Mouse (Mus musculus) E14TG2a.4 (cell line): ENCODE measurements around the gene Atl3.

Source experiments
- H3K27me3 ChIP-seq: 2 replicates; pipeline ENCODE4 v1.6.1; 2014; ENCODE audit warnings: low read length, control low read depth; ENCODE audit not compliant: insufficient read depth
- H3K36me3 ChIP-seq: 2 replicates; pipeline ENCODE4 v1.6.1; 2014; ENCODE audit warnings: low read length, control low read depth; ENCODE audit not compliant: insufficient read depth
- H3K4me1 ChIP-seq: replicated peaks from 2 replicates; pipeline ENCODE4 v1.6.1; 2014; ENCODE audit warnings: low read depth, low read length, control low read depth
- H3K4me3 ChIP-seq: replicated peaks from 2 replicates; pipeline ENCODE4 v1.5.1; 2014; ENCODE audit warnings: mild to moderate bottlenecking, low read length
- H3K9me3 ChIP-seq: 2 replicates; pipeline ENCODE4 v1.6.1; 2014; ENCODE audit warnings: low read length, control low read depth
- CTCF ChIP-seq: conservative IDR thresholded peaks from 2 replicates; pipeline ENCODE4 v1.5.1; 2014; ENCODE audit warnings: low read length
- NANOG ChIP-seq: IDR thresholded peaks from 2 replicates; pipeline ENCODE4 v1.6.1; 2014; ENCODE audit warnings: borderline replicate concordance, low read length, mixed read lengths
- POU5F1 ChIP-seq: IDR thresholded peaks from 2 replicates; pipeline ENCODE4 v1.6.1; 2014; ENCODE audit warnings: low read length, borderline replicate concordance

The Atl3 gene

GRCm38 (mm10) chr19:7516437-7516836 lies 22.6 kb downstream of the Atl3 start:
- Histone ChIP-seq H3K4me3 (no peak overlapping the region), H3K4me1 (peaks cover 30% of the 10 kb centered on the region), H3K36me3 (peaks cover 55% of the 10 kb centered on the region), H3K9me3 (no peaks in the 10 kb centered on the region), H3K27me3 (no peaks in the 10 kb centered on the region)
- no peak for TF ChIP-seq CTCF

GRCm38 (mm10) chr19:7521619-7522018 lies 27.8 kb downstream of the Atl3 start:
- Histone ChIP-seq H3K9me3 (no peaks in the 10 kb centered on the region), H3K4me1 (peaks cover 15% of the 10 kb centered on the region), H3K4me3 (no peak overlapping the region), H3K36me3 (peaks cover 79% of the 10 kb centered on the region), H3K27me3 (no peaks in the 10 kb centered on the region)
- TF ChIP-seq CTCF (no peak), POU5F1 (no peak), NANOG (no peak)

GRCm38 (mm10) chr19:7522856-7523255 lies 29.0 kb downstream of the Atl3 start:
- H3K9me3 ChIP-seq: no peaks in the 10 kb centered on the region
- H3K36me3 ChIP-seq: peaks cover 83% of the 10 kb centered on the region
- no peaks in the 10 kb centered on the region for H3K27me3 ChIP-seq
- peaks cover 7% of the 10 kb centered on the region; the same call in 1 of the 2 replicates for H3K4me1 ChIP-seq
- H3K4me3 ChIP-seq: no peak overlapping the region
- no peak for TF ChIP-seq CTCF
- TF ChIP-seq POU5F1: no peak
- no peak for TF ChIP-seq NANOG

GRCm38 (mm10) chr19:7523292-7523691 lies 29.5 kb downstream of the Atl3 start:
- Histone ChIP-seq H3K27me3 (no peaks in the 10 kb centered on the region), H3K4me1 (peaks cover 5% of the 10 kb centered on the region; the same call in 1 of the 2 replicates), H3K4me3 (no peak overlapping the region), H3K9me3 (no peaks in the 10 kb centered on the region), H3K36me3 (peaks cover 84% of the 10 kb centered on the region)
- TF ChIP-seq POU5F1: no peak
- no peak for TF ChIP-seq NANOG
- peak; percentile 32 for TF ChIP-seq CTCF

GRCm38 (mm10) chr19:7523781-7524180 lies 29.9 kb downstream of the Atl3 start:
- Histone ChIP-seq H3K9me3 (no peaks in the 10 kb centered on the region), H3K4me1 (no peaks in the 10 kb centered on the region; the same call in 1 of the 2 replicates), H3K4me3 (no peak overlapping the region), H3K27me3 (no peaks in the 10 kb centered on the region), H3K36me3 (peaks cover 84% of the 10 kb centered on the region)
- TF ChIP-seq POU5F1 (no peak), NANOG (no peak), CTCF (no peak)

- H3K36me3 ChIP-seq: peaks cover 84% of the 10 kb centered on the region
- no peak overlapping the region for H3K4me3 ChIP-seq
- no peaks in the 10 kb centered on the region for H3K4me1 ChIP-seq
- H3K27me3 ChIP-seq: no peaks in the 10 kb centered on the region
- H3K9me3 ChIP-seq: no peaks in the 10 kb centered on the region
- TF ChIP-seq POU5F1 (no peak), NANOG (no peak), CTCF (no peak)
Measured at GRCm38 (mm10) chr19:7524879-7525278, 31.0 kb downstream of the Atl3 start.

GRCm38 (mm10) chr19:7528639-7529428 lies 35.0 kb downstream of the Atl3 start:
- Histone ChIP-seq H3K4me1 (no peaks in the 10 kb centered on the region; the same call in 1 of the 2 replicates), H3K36me3 (peaks cover 88% of the 10 kb centered on the region)
- TF ChIP-seq POU5F1 (no peak), CTCF (peak; percentile 67), NANOG (no peak)

GRCm38 (mm10) chr19:7531906-7532305 lies 38.1 kb downstream of the Atl3 start:
- Histone ChIP-seq H3K36me3 (peaks cover 82% of the 10 kb centered on the region), H3K4me3 (no peak overlapping the region), H3K4me1 (no peaks in the 10 kb centered on the region; the same call in 1 of the 2 replicates), H3K27me3 (no peaks in the 10 kb centered on the region), H3K9me3 (no peaks in the 10 kb centered on the region)
- TF ChIP-seq POU5F1: no peak
- TF ChIP-seq CTCF: no peak
- no peak for TF ChIP-seq NANOG

More at GRCm38 (mm10) chr19:7528639-7529428, 35.0 kb downstream of the Atl3 start:
- no peak overlapping the region for H3K4me3 ChIP-seq
- no peaks in the 10 kb centered on the region for H3K9me3 ChIP-seq
- no peaks in the 10 kb centered on the region for H3K27me3 ChIP-seq

GRCm38 (mm10) chr19:7533891-7534290 lies 40.1 kb downstream of the Atl3 start:
- H3K4me3 ChIP-seq: no peak overlapping the region
- H3K9me3 ChIP-seq: no peaks in the 10 kb centered on the region
- H3K4me1 ChIP-seq: no peaks in the 10 kb centered on the region; the same call in 1 of the 2 replicates
- no peak for TF ChIP-seq NANOG
- no peaks in the 10 kb centered on the region for H3K27me3 ChIP-seq
- peaks cover 68% of the 10 kb centered on the region for H3K36me3 ChIP-seq
